Mouse (Mus musculus) midbrain, postnatal 0 days (tissue): ENCODE measurements around the gene Atp5g1. TPM values are rescaled to one million over a fixed set of nuclear protein-coding genes. Genes with fewer than 3 reads are reported as not detected.

Source experiments
- ATAC-seq: fragments of 200-750 bp; cut with Nextera tagmentation; 2 replicates; pipeline ENCODE4 v1.8.0; 2017; ENCODE audit warnings: moderate number of reproducible peaks, mild to moderate bottlenecking, moderate TSS enrichment, moderate library complexity; ENCODE audit not compliant: low FRiP score
- DNase-seq: peaks from one replicate; pipeline ENCODE4 v3.0.0-alpha.2; 2015; ENCODE audit warnings: low spot score
- H3K27ac ChIP-seq: fragments of 300-500 bp; sonication (generic); 2 replicates; pipeline ENCODE4 v1.5.1; 2014; ENCODE audit warnings: low read depth, mild to moderate bottlenecking, low read length, mixed read lengths
- H3K27me3 ChIP-seq: fragments of 300-500 bp; sonication (generic); 2 replicates; pipeline ENCODE4 v1.6.1; 2014; ENCODE audit warnings: low read length, control low read depth, mixed read lengths; ENCODE audit not compliant: insufficient read depth
- H3K36me3 ChIP-seq: fragments of 300-500 bp; sonication (generic); 2 replicates; pipeline ENCODE4 v1.6.1; 2014; ENCODE audit warnings: low read length, control low read depth, mixed read lengths; ENCODE audit not compliant: insufficient read depth
- H3K4me1 ChIP-seq: fragments of 300-500 bp; sonication (generic); 2 replicates; pipeline ENCODE4 v1.6.1; 2014; ENCODE audit warnings: mild to moderate bottlenecking, control low read depth, antibody characterized with exemption, low read length, mixed read lengths; ENCODE audit not compliant: insufficient read depth
- H3K4me2 ChIP-seq: fragments of 300-500 bp; sonication (generic); 2 replicates; pipeline ENCODE4 v1.6.1; 2014; ENCODE audit warnings: low read depth, mild to moderate bottlenecking, low read length, mixed read lengths; ENCODE audit not compliant: poor library complexity, severe bottlenecking
- H3K4me3 ChIP-seq: fragments of 300-500 bp; sonication (generic); 2 replicates; pipeline ENCODE4 v1.5.1; 2014; ENCODE audit warnings: low read depth, mild to moderate bottlenecking, low read length, moderate library complexity
- H3K9ac ChIP-seq: fragments of 300-500 bp; sonication (generic); replicated peaks from 2 replicates; pipeline ENCODE4 v1.6.1; 2014; ENCODE audit warnings: mild to moderate bottlenecking, low read length, moderate library complexity, mixed read lengths; ENCODE audit not compliant: poor library complexity, severe bottlenecking
- H3K9me3 ChIP-seq: fragments of 300-500 bp; sonication (generic); 2 replicates; pipeline ENCODE4 v1.6.1; 2016; ENCODE audit warnings: low read length, control low read depth
- CTCF ChIP-seq: IDR thresholded peaks from 2 replicates; pipeline ENCODE4 v1.5.1; 2016; ENCODE audit warnings: antibody characterized with exemption, mild to moderate bottlenecking
- WGBS: fragments of 180-500 bp; shearing (Covaris S2); extraction: QIAGEN DNeasy Blood & Tissue Kit; methylation state at CpG from one replicate; pipeline ENCODE4 v1.1.7; 2014; 5-methylcytosine and 5-hydroxymethylcytosine counted together
- polyA plus RNA-seq: library from polyadenylated mRNA; unstranded; fragments of >200 nt; fragmentation: Nextera tagmentation; extraction: Ambion mirVana; gene quantifications from 2 replicates; pipeline ENCODE4 v1.2.1, GENCODE M21; 2015
- total RNA-seq: library from RNA; depleted of rRNA; stranded (reverse); fragments of >200 nt; gene quantifications from 2 replicates; pipeline ENCODE4 v1.2.3, GENCODE M21; 2014

Atp5g1 gene
- total and polyA plus RNA-seq, 2 experiments from 2014 or later = 710 to 984 TPM

- Histone ChIP-seq H3K27me3 (no peaks in the 10 kb centered on the region), H3K36me3 (peaks cover 58% of the 10 kb centered on the region), H3K4me1 (no peaks in the 10 kb centered on the region), H3K4me2 (no peak overlapping the region), H3K9me3 (no peaks in the 10 kb centered on the region), H3K9ac (no peak overlapping the region), H3K27ac (no peak overlapping the region), H3K4me3 (no peak overlapping the region)
- 78% methylated on average over 4 of the region's 4 CpGs for WGBS
- TF ChIP-seq CTCF = no peak
- no peak for ATAC-seq
- DNase-seq = no peak
Measured at GRCm38 (mm10) chr11:96049939-96050338, 25.5 kb downstream of the Atp5g1 start.

DNA sequence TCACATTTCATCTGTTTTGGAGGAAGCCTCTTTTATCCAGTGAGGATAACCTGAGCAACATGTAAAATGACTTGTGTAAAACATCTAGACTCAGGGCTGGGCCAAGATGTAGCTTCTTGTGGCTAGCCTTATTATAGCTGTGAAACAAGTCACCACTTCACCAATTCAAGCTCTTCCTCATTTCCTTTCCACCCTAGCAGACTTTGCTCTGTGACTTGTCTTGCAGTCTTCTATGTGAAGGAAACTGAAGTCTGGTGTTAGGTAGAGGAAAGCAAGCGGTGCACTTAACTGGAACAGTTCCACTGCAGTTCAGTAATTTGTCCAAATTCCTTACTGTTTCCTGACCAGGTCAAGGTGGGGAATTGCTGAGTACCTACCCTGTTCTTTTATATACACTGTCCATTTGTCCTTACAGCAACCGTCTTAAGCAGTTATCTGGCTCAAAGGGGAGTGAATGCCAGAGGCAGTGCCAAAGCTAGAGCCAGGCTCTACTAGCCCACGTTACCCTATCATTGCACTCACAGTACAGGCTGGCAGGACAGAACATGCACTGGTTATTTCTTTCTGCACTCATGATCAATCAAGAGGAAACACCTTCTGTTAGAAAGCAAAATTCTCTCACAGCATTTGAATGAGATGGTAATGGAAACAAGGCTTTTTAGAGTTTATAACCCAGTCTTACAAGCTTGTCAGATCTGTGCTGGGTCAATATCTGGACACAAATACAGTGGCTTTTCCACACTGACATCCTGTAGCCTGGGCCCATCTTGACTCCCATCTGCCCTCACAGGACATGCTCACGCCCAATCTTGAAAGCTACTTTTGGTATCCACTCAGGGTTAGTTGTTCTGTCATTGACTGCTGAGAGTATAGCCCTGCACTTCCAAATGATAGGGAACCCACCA lies 27.7 kb downstream of the Atp5g1 start:
- WGBS = 89% methylated on average over 4 of the region's 4 CpGs
- H3K4me3 ChIP-seq = no peak overlapping the region
- no peak overlapping the region for H3K9ac ChIP-seq
- no peaks in the 10 kb centered on the region for H3K27me3 ChIP-seq
- peaks cover 59% of the 10 kb centered on the region for H3K36me3 ChIP-seq
- ATAC-seq (no peak), DNase-seq (no peak)
- no peaks in the 10 kb centered on the region for H3K4me1 ChIP-seq
- no peak for TF ChIP-seq CTCF
- no peak overlapping the region for H3K4me2 ChIP-seq
- no peaks in the 10 kb centered on the region for H3K9me3 ChIP-seq
- no peak overlapping the region for H3K27ac ChIP-seq

- no peak overlapping the region for H3K27ac ChIP-seq
- no peak for ATAC-seq
- H3K4me2 ChIP-seq = no peak overlapping the region
- H3K36me3 ChIP-seq = peaks cover 55% of the 10 kb centered on the region
- H3K4me3 ChIP-seq = no peak overlapping the region
- TF ChIP-seq CTCF = no peak
- WGBS = 89% methylated on average over 2 of the region's 2 CpGs
- no peak for DNase-seq
- no peaks in the 10 kb centered on the region for H3K4me1 ChIP-seq
- no peak overlapping the region for H3K9ac ChIP-seq
- no peaks in the 10 kb centered on the region for H3K9me3 ChIP-seq
- H3K27me3 ChIP-seq = no peaks in the 10 kb centered on the region
Measured at GRCm38 (mm10) chr11:96046793-96047192, 28.7 kb downstream of the Atp5g1 start.

DNA sequence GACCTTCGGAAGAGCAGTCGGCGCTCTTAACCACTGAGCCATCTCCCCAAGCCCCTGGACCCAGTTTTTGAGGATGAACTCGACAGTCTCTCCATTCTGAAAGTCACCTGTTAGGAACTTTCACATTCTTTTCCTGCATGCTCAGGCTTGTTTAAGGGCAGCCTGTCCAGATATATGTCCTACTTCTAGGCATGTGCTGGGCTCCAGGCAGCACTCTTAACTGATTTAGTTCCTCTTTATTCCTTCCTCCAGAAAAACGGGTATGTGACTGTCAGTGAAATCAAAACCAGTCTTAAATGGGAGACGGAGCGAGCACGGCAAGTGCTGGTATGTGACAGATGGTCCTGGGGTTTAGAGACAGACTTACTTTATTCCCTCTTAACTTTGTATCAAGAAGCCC lies 29.4 kb downstream of the Atp5g1 start:
- Histone ChIP-seq H3K4me3 (no peak overlapping the region), H3K4me1 (no peaks in the 10 kb centered on the region), H3K27ac (no peak overlapping the region), H3K9ac (no peak overlapping the region), H3K4me2 (no peak overlapping the region), H3K36me3 (peaks cover 49% of the 10 kb centered on the region), H3K9me3 (no peaks in the 10 kb centered on the region), H3K27me3 (no peaks in the 10 kb centered on the region)
- WGBS = 85% methylated on average over 8 of the region's 8 CpGs
- no peak for TF ChIP-seq CTCF
- ATAC-seq = no peak
- DNase-seq = no peak

DNA sequence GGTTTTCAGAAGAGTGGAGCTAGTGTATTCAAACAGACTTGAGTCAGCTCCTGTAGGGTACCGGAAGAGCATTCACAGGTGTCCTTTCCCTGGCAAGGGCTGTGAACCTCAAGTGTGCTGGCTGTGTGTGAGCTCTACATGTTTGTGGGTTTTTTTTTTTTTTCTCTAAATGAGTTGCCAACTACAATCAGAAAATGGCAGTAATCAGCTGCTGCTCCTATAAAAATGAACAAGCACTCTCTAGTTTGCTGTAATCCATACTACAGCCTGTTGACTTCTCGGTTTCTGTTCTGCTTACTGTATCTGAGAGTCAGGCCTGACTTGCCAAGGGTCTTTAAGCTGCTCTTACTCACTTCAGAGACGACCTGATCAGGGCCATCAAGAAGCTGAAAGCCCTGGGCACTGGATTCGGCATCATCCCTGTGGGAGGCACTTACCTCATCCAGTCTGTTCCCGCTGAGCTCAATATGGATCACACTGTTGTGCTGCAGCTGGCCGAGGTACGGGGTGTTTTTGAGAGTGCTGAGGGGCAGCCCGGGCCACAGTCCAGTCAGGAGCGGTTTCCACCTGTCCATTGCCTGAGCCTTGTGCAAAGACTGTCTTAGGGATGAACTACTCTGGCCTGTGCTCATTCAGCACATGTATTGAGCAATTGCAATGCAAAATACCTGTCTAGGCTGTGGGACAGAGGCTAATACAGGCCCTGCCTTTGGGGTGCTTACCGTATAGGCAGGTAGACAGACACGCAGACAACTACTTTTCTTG lies 30.5 kb downstream of the Atp5g1 start:
- H3K4me3 ChIP-seq = no peak overlapping the region
- H3K27ac ChIP-seq = no peak overlapping the region
- peaks cover 40% of the 10 kb centered on the region for H3K36me3 ChIP-seq
- H3K27me3 ChIP-seq = no peaks in the 10 kb centered on the region
- WGBS = 91% methylated on average over 11 of the region's 11 CpGs
- DNase-seq (no peak), ATAC-seq (no peak)
- no peaks in the 10 kb centered on the region for H3K4me1 ChIP-seq
- no peak overlapping the region for H3K4me2 ChIP-seq
- H3K9ac ChIP-seq = no peak overlapping the region
- TF ChIP-seq CTCF = no peak
- no peaks in the 10 kb centered on the region for H3K9me3 ChIP-seq

GRCm38 (mm10) chr11:96038560-96038959 lies 36.9 kb downstream of the Atp5g1 start:
- TF ChIP-seq CTCF = no peak
- DNase-seq = no peak
- Histone ChIP-seq H3K4me3 (no peak overlapping the region), H3K4me1 (no peaks in the 10 kb centered on the region), H3K9me3 (no peaks in the 10 kb centered on the region), H3K27ac (no peak overlapping the region), H3K9ac (no peak overlapping the region), H3K27me3 (no peaks in the 10 kb centered on the region), H3K4me2 (no peak overlapping the region), H3K36me3 (peaks cover 13% of the 10 kb centered on the region)
- 92% methylated on average over 1 of the region's 1 CpGs for WGBS
- no peak for ATAC-seq
